Mouse (Mus musculus): Measurements from ENCODE around the gene Rnasek. TPM values are rescaled to one million over a fixed set of nuclear protein-coding genes. Genes with fewer than 3 reads are reported as not detected.

Gene Rnasek
- polyA plus RNA-seq, 1 experiment from 2014 or later = 164 TPM

DNA sequence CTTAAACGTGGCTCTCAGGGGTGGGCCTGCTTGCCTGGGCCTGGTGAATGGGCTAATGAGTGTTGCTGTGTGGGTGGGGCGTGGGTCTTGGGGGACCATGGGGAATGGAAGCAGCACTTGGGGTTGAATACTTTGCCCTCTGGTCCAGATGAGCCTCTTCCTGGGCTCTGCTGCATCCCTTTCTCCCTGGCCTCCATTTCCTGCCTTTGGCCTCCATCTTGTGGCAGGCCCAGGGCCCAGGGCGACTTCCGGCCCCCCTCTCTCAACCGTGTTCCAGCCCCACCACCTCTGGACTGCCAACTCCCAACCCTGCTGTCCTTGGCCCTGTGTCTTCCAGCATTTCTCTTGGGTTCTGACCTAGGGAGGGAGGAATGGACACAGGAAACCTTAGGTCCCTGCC lies 5.6 kb downstream of the Rnasek start:
- Histone ChIP-seq H3K9ac (replicated peaks; ENCODE audit: low read depth, low read length) (no peak overlapping the region), H3K27ac (ENCODE audit: low read length) (no peak overlapping the region), H3K9me3 (ENCODE audit: control insufficient read depth, low read depth, low read length) (no peaks in the 10 kb centered on the region), H3K36me3 (ENCODE audit: control insufficient read depth, insufficient read depth, low read length) (peaks cover 6% of the 10 kb centered on the region), H3K4me1 (ENCODE audit: control insufficient read depth, insufficient read depth, low read length) (peaks cover 17% of the 10 kb centered on the region), H3K4me3 (ENCODE audit: low read depth, low read length) (no peak overlapping the region), H3K27me3 (ENCODE audit: control insufficient read depth, insufficient read depth, low read length) (no peaks in the 10 kb centered on the region), H3K4me2 (replicated peaks; ENCODE audit: low read depth, low read length) (no peak overlapping the region)
- no peak for ATAC-seq (ENCODE audit: insufficient number of reproducible peaks, insufficient read depth, low FRiP score, low read depth)
- 65% methylated on average over 5 of the region's 5 CpGs for WGBS

DNA sequence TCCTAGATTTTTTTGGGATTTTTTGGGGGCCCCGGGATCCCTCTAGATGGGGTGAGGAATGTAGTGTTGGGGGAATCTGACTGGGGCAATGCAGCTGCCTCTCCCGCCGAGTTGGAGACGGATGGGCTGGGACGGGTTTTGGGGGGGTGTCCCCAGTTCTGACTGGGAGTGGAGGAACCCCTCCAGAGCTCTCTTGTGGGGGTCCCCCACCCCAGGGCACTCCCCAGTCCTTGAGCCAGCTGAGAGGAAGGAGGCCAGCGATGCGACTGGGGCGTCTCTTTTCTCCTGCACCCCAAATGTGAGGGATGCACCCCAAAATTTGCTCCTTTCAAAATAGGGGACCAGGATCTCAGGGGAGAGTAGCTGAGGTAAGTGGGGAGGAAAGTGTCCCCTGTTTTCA lies 6.6 kb downstream of the Rnasek start:
- Histone ChIP-seq H3K9ac (replicated peaks; ENCODE audit: low read depth, low read length) (peak overlapping the region; percentile 22; the same call in 1 of the 2 replicates), H3K36me3 (ENCODE audit: control insufficient read depth, insufficient read depth, low read length) (peaks cover 6% of the 10 kb centered on the region), H3K4me3 (ENCODE audit: low read depth, low read length) (peak overlapping the region; percentile 32), H3K9me3 (ENCODE audit: control insufficient read depth, low read depth, low read length) (no peaks in the 10 kb centered on the region), H3K4me1 (ENCODE audit: control insufficient read depth, insufficient read depth, low read length) (peaks cover 10% of the 10 kb centered on the region), H3K27ac (ENCODE audit: low read length) (no peak overlapping the region), H3K27me3 (ENCODE audit: control insufficient read depth, insufficient read depth, low read length) (peaks cover 1% of the 10 kb centered on the region; the same call in 1 of the 2 replicates), H3K4me2 (replicated peaks; ENCODE audit: low read depth, low read length) (peak overlapping the region; percentile 42)
- 33% methylated on average over 8 of the region's 8 CpGs for WGBS
- no peak for ATAC-seq (ENCODE audit: insufficient number of reproducible peaks, insufficient read depth, low FRiP score, low read depth)

DNA sequence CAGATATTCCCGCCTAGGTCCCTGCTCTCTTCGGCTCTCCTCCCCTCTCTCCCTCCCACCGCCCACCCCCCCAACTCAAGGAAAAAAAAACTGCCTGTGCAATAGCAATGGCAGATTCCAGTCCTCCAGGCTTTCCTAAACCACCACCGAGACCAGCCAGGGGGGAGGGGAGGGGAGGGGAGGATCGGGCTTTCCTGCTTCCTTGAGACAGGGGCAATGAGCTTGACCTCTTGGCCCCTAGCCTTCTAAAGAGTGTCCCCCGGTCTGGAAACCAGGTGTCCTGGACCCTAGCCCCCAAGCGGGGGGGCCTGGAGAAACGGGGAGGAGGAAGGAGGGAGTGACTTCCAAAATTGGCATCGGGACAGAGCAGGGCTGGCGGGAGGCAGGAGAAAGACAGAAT lies 7.1 kb downstream of the Rnasek start:
- H3K9me3 ChIP-seq (ENCODE audit: control insufficient read depth, low read depth, low read length) = no peaks in the 10 kb centered on the region
- H3K27me3 ChIP-seq (ENCODE audit: control insufficient read depth, insufficient read depth, low read length) = peaks cover 6% of the 10 kb centered on the region
- ATAC-seq (ENCODE audit: insufficient number of reproducible peaks, insufficient read depth, low FRiP score, low read depth) = no peak
- 6% methylated on average over 10 of the region's 10 CpGs for WGBS
- H3K36me3 ChIP-seq (ENCODE audit: control insufficient read depth, insufficient read depth, low read length) = peaks cover 6% of the 10 kb centered on the region
- H3K27ac ChIP-seq (ENCODE audit: low read length) = no peak overlapping the region
- H3K4me3 ChIP-seq (ENCODE audit: low read depth, low read length) = peak overlapping the region; percentile 32
- peaks cover 10% of the 10 kb centered on the region for H3K4me1 ChIP-seq (ENCODE audit: control insufficient read depth, insufficient read depth, low read length)
- H3K4me2 ChIP-seq (replicated peaks; ENCODE audit: low read depth, low read length) = peak overlapping the region; percentile 42
- H3K9ac ChIP-seq (replicated peaks; ENCODE audit: low read depth, low read length) = peak overlapping the region; percentile 22; the same call in 1 of the 2 replicates

DNA sequence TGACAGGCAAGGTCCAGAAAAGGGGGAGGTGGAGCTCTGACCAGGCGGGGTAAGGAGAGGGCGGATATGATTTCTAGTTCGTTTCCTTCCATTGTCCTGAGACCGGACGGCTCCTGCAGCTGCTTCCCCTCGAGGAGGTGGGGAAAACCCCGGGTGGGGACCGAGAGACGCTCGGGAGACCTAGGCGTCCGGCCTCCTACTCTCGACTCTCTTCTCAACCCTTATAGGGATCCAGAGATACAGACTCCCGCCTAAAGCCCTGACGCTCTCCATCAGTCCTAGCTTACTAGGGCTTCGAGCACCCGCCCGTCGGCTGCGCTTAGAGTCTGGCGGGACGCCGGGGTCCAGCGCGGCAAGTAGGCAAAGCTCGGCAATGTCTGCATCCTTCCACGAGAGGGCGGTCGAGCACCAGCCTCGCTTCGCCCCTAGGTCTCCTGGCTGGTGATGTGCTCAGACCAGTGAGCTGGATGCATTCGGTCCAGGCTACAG lies 9.4 kb downstream of the Rnasek start:
- H3K4me2 ChIP-seq (replicated peaks; ENCODE audit: low read depth, low read length) = peak overlapping the region; percentile 53
- peak overlapping the region; percentile 30 for H3K4me3 ChIP-seq (ENCODE audit: low read depth, low read length)
- ATAC-seq (ENCODE audit: insufficient number of reproducible peaks, insufficient read depth, low FRiP score, low read depth) = peak; percentile 53
- H3K36me3 ChIP-seq (ENCODE audit: control insufficient read depth, insufficient read depth, low read length) = peaks cover under 1% of the 10 kb centered on the region; the same call in 1 of the 2 replicates
- H3K27me3 ChIP-seq (ENCODE audit: control insufficient read depth, insufficient read depth, low read length) = peaks cover 19% of the 10 kb centered on the region
- H3K27ac ChIP-seq (ENCODE audit: low read length) = peak overlapping the region; percentile 23; the same call in 1 of the 2 replicates
- H3K9me3 ChIP-seq (ENCODE audit: control insufficient read depth, low read depth, low read length) = no peaks in the 10 kb centered on the region
- H3K9ac ChIP-seq (replicated peaks; ENCODE audit: low read depth, low read length) = no peak overlapping the region
- WGBS = 1% methylated on average over 31 of the region's 32 CpGs
- H3K4me1 ChIP-seq (ENCODE audit: control insufficient read depth, insufficient read depth, low read length) = peaks cover 9% of the 10 kb centered on the region; the same call in 1 of the 2 replicates

DNA sequence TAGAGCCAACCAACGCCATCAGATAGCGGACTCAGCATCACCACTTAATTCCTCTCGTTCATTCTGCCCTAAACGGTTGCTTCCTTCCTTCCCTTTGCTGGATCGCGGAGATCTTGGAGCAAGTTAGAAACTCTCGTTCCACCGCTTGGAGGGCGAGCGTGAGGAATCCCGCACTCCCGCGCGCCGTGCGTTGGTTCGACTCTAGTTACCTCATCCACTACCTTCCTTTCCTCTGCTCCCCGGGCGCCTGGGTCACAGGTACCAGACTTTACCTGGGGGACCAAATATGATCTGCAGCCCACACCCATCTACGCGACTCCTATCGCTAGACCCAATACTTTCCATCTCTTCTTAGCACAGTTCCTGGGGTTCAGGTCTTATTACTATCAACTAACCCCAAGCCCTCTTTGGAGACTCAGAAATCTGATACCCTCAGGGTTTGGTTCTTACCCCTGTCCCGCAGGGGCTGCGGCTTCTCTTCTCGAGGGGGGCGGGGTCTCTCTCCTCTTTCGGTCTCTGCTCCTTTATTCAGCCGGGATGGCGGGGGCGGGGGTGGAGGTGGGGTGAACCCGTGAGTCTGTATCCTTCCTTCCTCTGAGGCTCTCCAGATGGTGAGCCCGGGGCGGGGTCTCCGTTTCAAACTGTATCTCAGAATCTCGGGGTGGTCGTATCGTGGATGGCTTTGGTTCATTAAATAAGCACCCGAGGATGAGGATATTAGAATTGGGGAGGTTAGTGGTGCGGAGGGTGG lies 10.2 kb downstream of the Rnasek start, which contains the start of gene Bcl6b:
TSS of gene Bcl6b (minus strand) at position 539 of the 751 bp plus-strand sequence.
- Histone ChIP-seq H3K4me3 (ENCODE audit: low read depth, low read length) (peak within 1 kb of the TSS; percentile 30), H3K4me1 (ENCODE audit: control insufficient read depth, insufficient read depth, low read length) (peaks cover 9% of the 10 kb centered on the region; the same call in 1 of the 2 replicates), H3K27ac (ENCODE audit: low read length) (peak within 1 kb of the TSS; percentile 63; the same call in 1 of the 2 replicates), H3K4me2 (replicated peaks; ENCODE audit: low read depth, low read length) (peak within 1 kb of the TSS; percentile 53), H3K27me3 (ENCODE audit: control insufficient read depth, insufficient read depth, low read length) (peaks cover 19% of the 10 kb centered on the region), H3K9ac (replicated peaks; ENCODE audit: low read depth, low read length) (peak within 1 kb of the TSS; percentile 14; the same call in 1 of the 2 replicates), H3K9me3 (ENCODE audit: control insufficient read depth, low read depth, low read length) (no peaks in the 10 kb centered on the region), H3K36me3 (ENCODE audit: control insufficient read depth, insufficient read depth, low read length) (no peaks in the 10 kb centered on the region; the same call in 1 of the 2 replicates)
- ATAC-seq (ENCODE audit: insufficient number of reproducible peaks, insufficient read depth, low FRiP score, low read depth) = no peak
- WGBS = 3% methylated on average over 39 of the region's 39 CpGs

DNA sequence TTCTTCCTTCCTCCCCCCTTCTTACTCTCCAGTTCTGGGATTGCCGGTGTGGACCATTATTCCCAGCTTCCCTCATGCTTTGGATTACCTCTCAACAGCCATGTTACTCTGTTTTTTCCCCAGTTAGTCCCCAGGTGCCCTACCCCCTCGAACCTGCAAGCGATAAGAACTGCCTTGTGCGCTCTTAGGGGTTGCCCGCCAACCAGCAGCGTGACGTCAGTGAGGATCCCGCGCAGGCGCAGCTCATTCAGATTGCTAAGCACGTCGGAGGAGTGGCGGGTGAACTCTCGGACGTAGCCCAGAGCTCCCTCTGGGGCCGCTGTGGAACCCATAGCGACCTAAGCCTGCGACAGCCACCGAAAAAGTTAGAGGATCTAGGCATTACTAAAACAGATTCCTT lies 10.8 kb downstream of the Rnasek start:
- peak; percentile 64; the same call in 1 of the 2 replicates for ATAC-seq (ENCODE audit: insufficient number of reproducible peaks, insufficient read depth, low FRiP score, low read depth)
- H3K4me1 ChIP-seq (ENCODE audit: control insufficient read depth, insufficient read depth, low read length) = peaks cover 6% of the 10 kb centered on the region; the same call in 1 of the 2 replicates
- H3K27me3 ChIP-seq (ENCODE audit: control insufficient read depth, insufficient read depth, low read length) = peaks cover 19% of the 10 kb centered on the region
- peak overlapping the region; percentile 30 for H3K4me3 ChIP-seq (ENCODE audit: low read depth, low read length)
- H3K4me2 ChIP-seq (replicated peaks; ENCODE audit: low read depth, low read length) = peak overlapping the region; percentile 53
- peak overlapping the region; percentile 14; the same call in 1 of the 2 replicates for H3K9ac ChIP-seq (replicated peaks; ENCODE audit: low read depth, low read length)
- H3K9me3 ChIP-seq (ENCODE audit: control insufficient read depth, low read depth, low read length) = no peaks in the 10 kb centered on the region
- peak overlapping the region; percentile 63; the same call in 1 of the 2 replicates for H3K27ac ChIP-seq (ENCODE audit: low read length)
- no peaks in the 10 kb centered on the region; the same call in 1 of the 2 replicates for H3K36me3 ChIP-seq (ENCODE audit: control insufficient read depth, insufficient read depth, low read length)
- WGBS = 2% methylated on average over 19 of the region's 19 CpGs

DNA sequence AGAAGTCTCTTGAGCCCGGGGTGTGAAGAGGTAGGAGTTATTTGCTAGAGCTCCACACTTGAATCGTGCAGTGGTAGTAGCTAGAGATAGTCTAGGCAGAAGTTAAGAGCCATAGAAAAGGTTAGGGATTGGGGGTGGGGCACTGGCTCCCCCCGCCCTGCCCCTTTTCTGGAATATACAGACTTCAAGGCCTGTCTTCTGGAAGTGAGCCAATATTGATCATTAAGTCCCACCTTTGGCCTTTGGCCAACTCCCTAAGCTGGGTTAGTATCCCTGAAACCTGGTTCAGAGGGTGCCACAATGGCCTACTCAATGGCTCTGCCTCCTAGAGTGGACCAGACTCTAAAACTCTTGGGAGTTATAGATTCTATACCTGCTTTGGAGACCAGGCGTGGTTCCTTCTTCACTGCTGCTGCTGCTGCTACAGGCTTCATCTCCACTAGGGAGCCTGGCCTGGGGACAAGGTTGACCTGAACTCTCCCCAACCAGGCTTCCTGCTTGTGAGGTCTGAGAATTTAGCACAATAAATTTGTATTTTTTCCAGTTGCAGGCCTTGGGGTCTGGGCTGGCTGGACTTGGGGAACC lies 11.9 kb downstream of the Rnasek start:
- peaks cover 5% of the 10 kb centered on the region; the same call in 1 of the 2 replicates for H3K4me1 ChIP-seq (ENCODE audit: control insufficient read depth, insufficient read depth, low read length)
- 88% methylated on average over 4 of the region's 4 CpGs for WGBS
- H3K4me3 ChIP-seq (ENCODE audit: low read depth, low read length) = peak overlapping the region; percentile 30
- peak overlapping the region; percentile 53 for H3K4me2 ChIP-seq (replicated peaks; ENCODE audit: low read depth, low read length)
- no peak overlapping the region for H3K27ac ChIP-seq (ENCODE audit: low read length)
- no peak overlapping the region for H3K9ac ChIP-seq (replicated peaks; ENCODE audit: low read depth, low read length)
- H3K9me3 ChIP-seq (ENCODE audit: control insufficient read depth, low read depth, low read length) = no peaks in the 10 kb centered on the region
- H3K27me3 ChIP-seq (ENCODE audit: control insufficient read depth, insufficient read depth, low read length) = peaks cover 19% of the 10 kb centered on the region
- no peaks in the 10 kb centered on the region; the same call in 1 of the 2 replicates for H3K36me3 ChIP-seq (ENCODE audit: control insufficient read depth, insufficient read depth, low read length)
- ATAC-seq (ENCODE audit: insufficient number of reproducible peaks, insufficient read depth, low FRiP score, low read depth) = no peak

DNA sequence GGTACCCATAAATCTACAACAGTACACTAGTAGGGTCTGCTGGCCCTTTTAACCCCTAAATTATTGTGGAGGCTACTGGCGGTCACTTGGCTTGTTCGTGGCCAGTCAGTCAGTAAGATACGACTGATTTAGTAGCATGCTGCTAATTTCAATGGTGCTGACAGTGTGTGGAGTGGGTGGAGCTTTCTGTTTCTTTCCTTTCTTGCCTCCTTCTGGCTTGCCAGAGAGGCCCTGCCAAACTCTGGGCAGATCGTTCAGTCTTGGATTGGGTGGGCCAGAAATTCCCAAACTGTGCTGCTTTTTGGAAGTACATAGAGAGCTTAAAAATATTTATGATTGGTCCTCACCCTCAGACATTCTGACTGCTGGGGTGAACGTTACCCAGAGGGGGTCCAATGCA lies 12.5 kb downstream of the Rnasek start:
- no peak for ATAC-seq (ENCODE audit: insufficient number of reproducible peaks, insufficient read depth, low FRiP score, low read depth)
- H3K27me3 ChIP-seq (ENCODE audit: control insufficient read depth, insufficient read depth, low read length) = peaks cover 19% of the 10 kb centered on the region
- H3K9me3 ChIP-seq (ENCODE audit: control insufficient read depth, low read depth, low read length) = no peaks in the 10 kb centered on the region
- H3K27ac ChIP-seq (ENCODE audit: low read length) = no peak overlapping the region
- H3K4me3 ChIP-seq (ENCODE audit: low read depth, low read length) = peak overlapping the region; percentile 11
- WGBS = 38% methylated on average over 5 of the region's 5 CpGs
- H3K9ac ChIP-seq (replicated peaks; ENCODE audit: low read depth, low read length) = 0 out of 2 replicates have a peak overlapping the region, but pooled peaks have one; percentile 10
- peaks cover 7% of the 10 kb centered on the region; the same call in 1 of the 2 replicates for H3K4me1 ChIP-seq (ENCODE audit: control insufficient read depth, insufficient read depth, low read length)
- H3K4me2 ChIP-seq (replicated peaks; ENCODE audit: low read depth, low read length) = peak overlapping the region; percentile 53
- H3K36me3 ChIP-seq (ENCODE audit: control insufficient read depth, insufficient read depth, low read length) = no peaks in the 10 kb centered on the region; the same call in 1 of the 2 replicates
